Mouse (Mus musculus) layer of hippocampus, adult 8-10 months (tissue): ENCODE measurements around the gene Tubgcp2. TPM values are rescaled to one million over a fixed set of nuclear protein-coding genes. Genes with fewer than 3 reads are reported as not detected.

ENCODE experiments used
- DNase-seq, 2 experiments: peaks; one replicate each; pipeline ENCODE4 v3.0.0; 2022; ENCODE audit warnings: low spot score in 2 of 2
- total RNA-seq, 4 experiments: library from RNA; stranded (reverse); gene quantifications; 2 replicates each; pipeline ENCODE4 v1.2.4; 2022

Gene Tubgcp2
- total RNA-seq, 4 experiments from 2014 or later = 36.0 to 39.0 (median 36.7) TPM

- DNase-seq = no peak
Observed at GRCm38 (mm10) chr7:139980778-139981177, 55.7 kb downstream of the Tubgcp2 start.

GRCm38 (mm10) chr7:139979011-139979719 is 57.3 kb downstream of the Tubgcp2 start:
- no peak for DNase-seq

GRCm38 (mm10) chr7:139978278-139978892 is 58.1 kb downstream of the Tubgcp2 start, which contains the start of gene 6430531B16Rik:
Gene 6430531B16Rik (minus strand): TSS chr7:139978755.
- DNase-seq = peak; percentile 88 to 90

GRCm38 (mm10) chr7:139975471-139975870 is 61.0 kb downstream of the Tubgcp2 start:
- DNase-seq = no peak

- no peak for DNase-seq
Observed at GRCm38 (mm10) chr7:139974307-139974706, 62.2 kb downstream of the Tubgcp2 start.

GRCm38 (mm10) chr7:139972923-139973331 is 63.5 kb downstream of the Tubgcp2 start:
- DNase-seq = no peak

- DNase-seq = no peak
Observed at GRCm38 (mm10) chr7:139971436-139971835, 65.0 kb downstream of the Tubgcp2 start.

GRCm38 (mm10) chr7:139970979-139971378 is 65.5 kb downstream of the Tubgcp2 start:
- DNase-seq = no peak

- DNase-seq = no peak
Observed at GRCm38 (mm10) chr7:139970216-139970919, 66.1 kb downstream of the Tubgcp2 start.

- peak; percentile 78 to 91 for DNase-seq
Observed at GRCm38 (mm10) chr7:139969348-139970130, 66.9 kb downstream of the Tubgcp2 start.

- DNase-seq = no peak
Observed at GRCm38 (mm10) chr7:139968428-139968827, 68.0 kb downstream of the Tubgcp2 start.

- no peak for DNase-seq
Observed at GRCm38 (mm10) chr7:139967175-139967574, 69.3 kb downstream of the Tubgcp2 start.

GRCm38 (mm10) chr7:139963814-139964213 is 72.7 kb downstream of the Tubgcp2 start:
- no peak for DNase-seq

GRCm38 (mm10) chr7:139961141-139961540 is 75.3 kb downstream of the Tubgcp2 start:
- DNase-seq = no peak

- no peak for DNase-seq
Observed at GRCm38 (mm10) chr7:139957958-139958357, 78.5 kb downstream of the Tubgcp2 start.

GRCm38 (mm10) chr7:139957437-139957836 is 79.0 kb downstream of the Tubgcp2 start:
- DNase-seq = no peak

- no peak for DNase-seq
Observed at GRCm38 (mm10) chr7:139956658-139957057, 79.8 kb downstream of the Tubgcp2 start.

GRCm38 (mm10) chr7:139955505-139955904 is 81.0 kb downstream of the Tubgcp2 start:
- no peak for DNase-seq

GRCm38 (mm10) chr7:139951991-139952633 is 84.4 kb downstream of the Tubgcp2 start:
- DNase-seq = no peak

GRCm38 (mm10) chr7:139951079-139951478 is 85.4 kb downstream of the Tubgcp2 start:
- no peak for DNase-seq
